Mouse (Mus musculus) liver, embryonic 12.5 days (tissue): ENCODE data around the gene Tor4a. TPM values are rescaled to one million over a fixed set of nuclear protein-coding genes. Genes with fewer than 3 reads are reported as not detected.
A peak's percentile ranks its signal among the peaks of the same experiment; 100 is the strongest.

Experiments
- ATAC-seq: fragments of 200-750 bp; cut with Nextera tagmentation; 2 replicates; pipeline ENCODE4 v1.8.0; 2017; ENCODE audit warnings: moderate number of reproducible peaks, mild to moderate bottlenecking, moderate library complexity
- H3K27ac ChIP-seq: fragments of 300-500 bp; sonication (generic); 2 replicates; pipeline ENCODE4 v1.5.1; 2016; ENCODE audit warnings: mild to moderate bottlenecking
- H3K27me3 ChIP-seq: fragments of 300-500 bp; sonication (generic); replicated peaks from 2 replicates; pipeline ENCODE4 v1.6.1; 2016; ENCODE audit warnings: mild to moderate bottlenecking, moderate library complexity
- H3K36me3 ChIP-seq: fragments of 300-500 bp; sonication (generic); 2 replicates; pipeline ENCODE4 v1.6.1; 2016; ENCODE audit warnings: mild to moderate bottlenecking, moderate library complexity
- H3K4me1 ChIP-seq: fragments of 300-500 bp; sonication (generic); 2 replicates; pipeline ENCODE4 v1.6.1; 2016
- H3K4me2 ChIP-seq: fragments of 300-500 bp; sonication (generic); 2 replicates; pipeline ENCODE4 v1.6.1; 2016; ENCODE audit warnings: mild to moderate bottlenecking, moderate library complexity
- H3K4me3 ChIP-seq: fragments of 300-500 bp; sonication (generic); 2 replicates; pipeline ENCODE4 v1.5.1; 2016; ENCODE audit warnings: mild to moderate bottlenecking, moderate library complexity
- H3K9ac ChIP-seq: fragments of 300-500 bp; sonication (generic); 2 replicates; pipeline ENCODE4 v1.6.1; 2016; ENCODE audit warnings: mild to moderate bottlenecking, moderate library complexity
- H3K9me3 ChIP-seq: fragments of 300-500 bp; sonication (generic); replicated peaks from 2 replicates; pipeline ENCODE4 v1.6.1; 2016; ENCODE audit warnings: mild to moderate bottlenecking, moderate library complexity
- WGBS: fragments of 180-500 bp; shearing (Covaris S2); methylation state at CpG from one replicate; pipeline ENCODE4 v1.1.7; 2016; ENCODE audit not compliant: insufficient replicate concordance; 5-methylcytosine and 5-hydroxymethylcytosine counted together
- polyA plus RNA-seq: library from polyadenylated mRNA; unstranded; fragments of >200 nt; fragmentation: Nextera tagmentation; extraction: Ambion mirVana; gene quantifications from 2 replicates; pipeline ENCODE4 v1.2.1, GENCODE M21; 2016

Tor4a gene
- polyA plus RNA-seq, 1 experiment from 2014 or later, result 7.2 TPM

DNA sequence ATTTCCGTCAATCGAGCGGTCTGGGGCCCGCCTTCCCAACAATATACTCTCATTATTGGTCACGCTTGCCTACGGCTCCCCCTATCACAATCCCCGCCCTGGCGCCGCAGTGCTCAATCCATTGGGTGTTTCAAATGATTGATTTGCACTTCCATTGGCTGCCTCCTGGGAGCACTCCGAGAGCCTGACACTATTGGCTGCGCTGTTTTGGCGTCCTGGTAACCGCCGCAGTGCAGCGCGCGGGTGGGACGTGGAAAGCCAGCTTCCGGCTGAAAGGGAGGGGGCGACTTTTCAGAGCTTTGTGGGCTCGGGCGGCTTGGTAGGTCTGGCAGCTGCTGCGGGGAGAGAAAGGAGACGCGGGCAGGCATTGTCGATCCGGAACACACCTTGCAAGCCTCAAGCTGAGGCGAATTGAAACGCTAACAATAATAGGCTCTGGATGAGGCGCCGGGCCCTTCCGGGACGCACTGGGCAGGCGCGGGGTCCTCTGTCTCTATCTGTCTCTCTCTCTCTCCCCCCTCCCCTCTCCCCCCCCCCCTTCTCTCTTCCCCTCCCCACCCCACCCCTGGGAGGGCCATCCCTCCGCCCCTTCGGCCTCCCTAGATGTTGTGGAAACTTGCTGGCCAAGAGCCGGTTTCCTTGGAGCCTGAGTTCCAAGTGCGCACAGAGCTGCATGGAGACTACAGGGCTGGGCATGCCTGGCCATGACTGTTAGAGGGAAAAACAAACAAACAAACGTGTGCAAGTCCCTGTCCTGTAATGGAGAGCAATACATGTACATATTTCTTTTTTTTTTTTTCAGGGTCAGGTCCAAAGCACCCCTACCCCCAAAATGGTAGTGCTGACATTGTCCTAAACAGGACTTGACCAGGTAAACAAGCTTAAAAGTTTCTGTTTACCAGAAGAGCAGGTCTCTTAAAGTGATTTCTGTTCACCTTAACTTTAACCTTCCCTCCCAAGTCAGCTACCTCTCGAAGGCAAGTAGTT is 28.4 kb upstream of the Tor4a start:
- Histone ChIP-seq H3K36me3 (peaks cover 28% of the 10 kb centered on the region), H3K4me2 (peak overlapping the region; percentile 75), H3K27ac (peak overlapping the region; percentile 96), H3K27me3 (0 out of 2 replicates have a peak, but pooled peaks cover under 1% of the 10 kb centered on the region), H3K9ac (peak overlapping the region; percentile 84), H3K4me3 (peak overlapping the region; percentile 99), H3K9me3 (no peaks in the 10 kb centered on the region), H3K4me1 (peaks cover 50% of the 10 kb centered on the region)
- peak; percentile 90 for ATAC-seq
- 2% methylated on average over 41 of the region's 41 CpGs for WGBS

DNA sequence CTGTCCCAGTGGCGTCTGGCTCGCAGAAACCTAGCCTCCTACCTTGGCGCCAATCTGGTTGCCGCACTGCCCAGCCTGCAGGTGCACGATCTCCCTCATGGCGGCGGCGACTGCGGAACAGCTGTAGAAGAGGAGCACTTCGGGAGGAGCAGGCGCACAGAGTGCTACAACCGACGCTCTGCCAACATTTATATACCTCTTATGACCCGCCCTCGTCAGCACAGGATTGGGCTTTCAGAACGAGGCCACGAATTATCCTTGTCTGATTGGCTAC is 27.7 kb upstream of the Tor4a start, which contains the start of gene Tubb4b:
Tubb4b (minus strand) TSS at position 211 of the 274 bp plus-strand sequence.
- Histone ChIP-seq H3K27me3 (no peaks in the 10 kb centered on the region), H3K9me3 (no peaks in the 10 kb centered on the region), H3K4me2 (peak within 1 kb of the TSS; percentile 88), H3K4me1 (peaks cover 50% of the 10 kb centered on the region), H3K36me3 (peaks cover 28% of the 10 kb centered on the region), H3K4me3 (peak within 1 kb of the TSS; percentile 99), H3K9ac (peak within 1 kb of the TSS; percentile 95), H3K27ac (peak within 1 kb of the TSS; percentile 100)
- 0% methylated on average over 17 of the region's 17 CpGs for WGBS
- no peak for ATAC-seq

- Histone ChIP-seq H3K9me3 (no peaks in the 10 kb centered on the region), H3K4me3 (peak overlapping the region; percentile 99), H3K9ac (peak overlapping the region; percentile 95), H3K4me1 (peaks cover 46% of the 10 kb centered on the region), H3K27me3 (peaks cover under 1% of the 10 kb centered on the region; the same call in 1 of the 2 replicates), H3K4me2 (peak overlapping the region; percentile 88), H3K27ac (peak overlapping the region; percentile 100), H3K36me3 (peaks cover 28% of the 10 kb centered on the region)
- under 1% methylated on average over 53 of the region's 53 CpGs for WGBS
- peak; percentile 79 for ATAC-seq
These were observed 27.2 kb upstream of the Tor4a start for GRCm38 (mm10) chr2:25223681-25224491.

- peak overlapping the region; percentile 25 for H3K4me3 ChIP-seq
These were observed 24.7 kb upstream of the Tor4a start for GRCm38 (mm10) chr2:25221331-25221772.

DNA sequence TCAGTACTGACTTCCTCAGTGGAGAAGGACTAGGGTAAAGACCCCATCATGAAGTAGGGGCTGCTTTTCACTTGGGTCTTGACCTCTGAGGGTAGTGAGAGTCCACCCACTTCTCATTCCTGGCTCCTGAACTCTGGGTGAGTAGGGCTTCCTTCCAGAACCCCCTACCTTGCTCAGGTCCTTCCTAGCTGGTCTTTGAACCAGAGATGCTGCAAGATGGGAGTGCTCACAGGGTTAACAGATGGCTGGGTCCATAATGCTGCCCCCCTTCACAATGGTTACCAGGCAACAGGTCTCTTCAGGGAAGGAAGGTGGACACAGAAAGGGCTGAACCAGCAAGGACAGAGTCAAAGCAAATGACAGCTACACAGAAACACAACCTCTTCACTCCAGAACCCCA is 21.8 kb upstream of the Tor4a start, which contains the start of gene Fam166a:
Fam166a (plus strand) TSS at position 301 of the 400 bp plus-strand sequence.
- Histone ChIP-seq H3K4me3 (no peak within 1 kb of the TSS), H3K9me3 (no peaks in the 10 kb centered on the region)

More at GRCm38 (mm10) chr2:25221331-25221772, 24.7 kb upstream of the Tor4a start:
- Histone ChIP-seq H3K36me3 (peaks cover 28% of the 10 kb centered on the region), H3K4me2 (peak overlapping the region; percentile 88), H3K9me3 (no peaks in the 10 kb centered on the region), H3K4me1 (peaks cover 33% of the 10 kb centered on the region), H3K27ac (peak overlapping the region; percentile 15), H3K27me3 (peaks cover 7% of the 10 kb centered on the region; the same call in 1 of the 2 replicates), H3K9ac (no peak overlapping the region)
- ATAC-seq, result no peak
- WGBS, result 62% methylated on average over 5 of the region's 5 CpGs

DNA sequence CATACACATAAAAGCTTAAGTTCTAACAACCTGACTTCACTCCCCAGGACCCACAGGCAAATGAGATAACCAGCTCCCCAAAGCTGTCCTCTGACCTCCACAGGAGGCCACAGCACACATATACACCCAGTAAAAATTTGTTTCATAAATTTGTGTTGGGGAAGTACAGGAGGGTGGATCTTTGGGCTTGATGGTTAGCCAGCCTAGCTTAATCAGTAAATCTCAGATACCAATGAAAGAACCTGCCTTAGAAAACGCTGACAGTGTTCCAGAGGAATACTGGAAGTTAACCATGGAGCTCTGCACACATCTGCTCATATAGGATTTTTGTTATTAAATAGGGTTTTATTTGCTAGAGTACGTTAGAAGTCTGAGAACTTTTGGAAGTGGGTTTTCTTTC is 21.0 kb upstream of the Tor4a start:
- peaks cover 15% of the 10 kb centered on the region for H3K36me3 ChIP-seq
- no peak overlapping the region for H3K9ac ChIP-seq
- no peak overlapping the region for H3K4me3 ChIP-seq
- no peaks in the 10 kb centered on the region for H3K9me3 ChIP-seq
- WGBS, result 52% methylated on average over 2 of the region's 2 CpGs
- peaks cover 15% of the 10 kb centered on the region; the same call in 1 of the 2 replicates for H3K4me1 ChIP-seq
- no peak overlapping the region for H3K4me2 ChIP-seq
- H3K27me3 ChIP-seq, result peaks cover 29% of the 10 kb centered on the region
- H3K27ac ChIP-seq, result no peak overlapping the region
- no peak for ATAC-seq

More for the DNA sequence above, 21.8 kb upstream of the Tor4a start, which contains the start of gene Fam166a:
- no peak for ATAC-seq
- Histone ChIP-seq H3K36me3 (peaks cover 23% of the 10 kb centered on the region), H3K27ac (no peak within 1 kb of the TSS), H3K27me3 (peaks cover 23% of the 10 kb centered on the region), H3K4me1 (peaks cover 22% of the 10 kb centered on the region), H3K4me2 (no peak within 1 kb of the TSS), H3K9ac (no peak within 1 kb of the TSS)

DNA sequence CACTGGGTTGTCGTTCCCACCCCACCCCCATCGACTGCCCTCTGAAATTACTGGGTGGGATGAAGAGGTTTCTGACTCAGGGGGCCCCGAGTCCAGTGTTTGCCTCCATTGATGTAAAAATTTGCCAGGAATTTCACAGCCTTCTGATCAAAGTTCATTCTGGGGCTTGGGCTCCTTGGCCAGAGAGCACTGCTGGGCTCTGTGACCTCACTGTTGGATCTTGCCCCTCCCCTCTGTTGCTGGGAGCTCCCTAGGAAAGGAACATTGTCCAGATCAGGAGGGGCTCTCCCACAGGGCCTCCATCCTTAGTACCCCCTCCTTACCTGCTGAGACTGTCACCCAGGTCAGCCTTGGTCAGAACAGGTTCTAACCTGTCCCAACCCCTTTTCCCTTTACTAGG is 17.8 kb upstream of the Tor4a start, which contains the start of gene Stpg3:
Stpg3 (minus strand) TSS at position 194 of the 400 bp plus-strand sequence.
- Histone ChIP-seq H3K36me3 (peaks cover 5% of the 10 kb centered on the region; the same call in 1 of the 2 replicates), H3K9me3 (no peaks in the 10 kb centered on the region), H3K4me3 (no peak within 1 kb of the TSS), H3K9ac (no peak within 1 kb of the TSS), H3K27ac (no peak within 1 kb of the TSS), H3K4me1 (peaks cover 27% of the 10 kb centered on the region), H3K27me3 (peaks cover 29% of the 10 kb centered on the region), H3K4me2 (no peak within 1 kb of the TSS; the same call in 1 of the 2 replicates)
- no peak for ATAC-seq
- WGBS, result 59% methylated on average over 3 of the region's 3 CpGs

GRCm38 (mm10) chr2:25213266-25213865 is 16.7 kb upstream of the Tor4a start:
- ATAC-seq, result no peak
- peaks cover 23% of the 10 kb centered on the region for H3K27me3 ChIP-seq
- no peak overlapping the region for H3K9ac ChIP-seq
- H3K4me2 ChIP-seq, result no peak overlapping the region; the same call in 1 of the 2 replicates
- peaks cover 14% of the 10 kb centered on the region for H3K36me3 ChIP-seq
- no peaks in the 10 kb centered on the region for H3K9me3 ChIP-seq
- no peak overlapping the region for H3K27ac ChIP-seq
- no peak overlapping the region for H3K4me3 ChIP-seq
- H3K4me1 ChIP-seq, result peaks cover 31% of the 10 kb centered on the region
- WGBS, result 60% methylated on average over 23 of the region's 23 CpGs

GRCm38 (mm10) chr2:25211121-25211670 is 14.5 kb upstream of the Tor4a start, which contains the start of gene Nelfb:
Nelfb (minus strand) TSS chr2:25211489.
- 1% methylated on average over 44 of the region's 44 CpGs for WGBS
- H3K36me3 ChIP-seq, result peaks cover 36% of the 10 kb centered on the region
- peak within 1 kb of the TSS; percentile 88 for H3K27ac ChIP-seq
- peak within 1 kb of the TSS; percentile 87 for H3K4me2 ChIP-seq
- peaks cover 22% of the 10 kb centered on the region for H3K27me3 ChIP-seq
- peak; percentile 92 for ATAC-seq
- H3K4me1 ChIP-seq, result peaks cover 31% of the 10 kb centered on the region
- peak within 1 kb of the TSS; percentile 93 for H3K9ac ChIP-seq
- no peaks in the 10 kb centered on the region for H3K9me3 ChIP-seq
- peak within 1 kb of the TSS; percentile 83 for H3K4me3 ChIP-seq

DNA sequence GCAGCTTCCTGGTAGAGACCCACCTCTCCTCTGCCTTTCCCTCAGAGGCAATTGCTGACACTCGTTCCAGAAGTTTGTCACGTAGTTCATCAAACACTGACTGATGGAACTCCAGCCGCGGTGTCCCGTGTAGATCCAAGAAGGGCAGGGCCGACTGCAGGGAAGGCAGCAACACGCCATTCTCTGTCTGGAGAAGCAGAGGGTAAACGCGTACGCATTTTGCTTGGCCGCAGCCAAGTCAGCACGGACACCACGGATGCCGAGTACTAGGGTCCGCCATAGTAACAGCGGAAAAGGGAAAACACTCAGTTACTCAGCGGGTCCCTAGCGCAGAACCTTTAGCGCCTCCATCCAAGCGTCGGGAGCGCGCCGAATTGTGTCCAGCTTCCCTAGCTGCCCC is 14.0 kb upstream of the Tor4a start:
- Histone ChIP-seq H3K4me3 (peak overlapping the region; percentile 83), H3K36me3 (peaks cover 41% of the 10 kb centered on the region), H3K4me1 (peaks cover 31% of the 10 kb centered on the region), H3K27ac (peak overlapping the region; percentile 88), H3K4me2 (peak overlapping the region; percentile 87), H3K9ac (peak overlapping the region; percentile 93), H3K27me3 (peaks cover 18% of the 10 kb centered on the region), H3K9me3 (no peaks in the 10 kb centered on the region)
- 0% methylated on average over 24 of the region's 24 CpGs for WGBS
- ATAC-seq, result peak; percentile 35

GRCm38 (mm10) chr2:25207593-25207992 is 10.9 kb upstream of the Tor4a start:
- Histone ChIP-seq H3K36me3 (peaks cover 72% of the 10 kb centered on the region), H3K4me1 (peaks cover 25% of the 10 kb centered on the region), H3K4me2 (no peak overlapping the region), H3K4me3 (no peak overlapping the region), H3K9ac (no peak overlapping the region), H3K27ac (no peak overlapping the region), H3K9me3 (no peaks in the 10 kb centered on the region), H3K27me3 (no peaks in the 10 kb centered on the region)
- 89% methylated on average over 1 of the region's 1 CpGs for WGBS
- ATAC-seq, result no peak
